Mouse (Mus musculus) liver, embryonic 16.5 days (tissue): ENCODE results near the gene Clec2d. TPM values are rescaled to one million over a fixed set of nuclear protein-coding genes. Genes with fewer than 3 reads are reported as not detected.

Experiments used
- ATAC-seq: fragments of 200-750 bp; cut with Nextera tagmentation; 2 replicates; pipeline ENCODE4 v1.8.0; 2017; ENCODE audit warnings: low read depth, mild to moderate bottlenecking, moderate number of reproducible peaks, moderate library complexity
- H3K27ac ChIP-seq: fragments of 300-500 bp; sonication (generic); 2 replicates; pipeline ENCODE4 v1.5.1; 2014; ENCODE audit warnings: mild to moderate bottlenecking, low read length
- H3K27me3 ChIP-seq: fragments of 300-500 bp; sonication (generic); 2 replicates; pipeline ENCODE4 v1.6.1; 2014; ENCODE audit warnings: low read depth, low read length, mixed read lengths; ENCODE audit not compliant: control insufficient read depth, insufficient read depth
- H3K36me3 ChIP-seq: fragments of 300-500 bp; sonication (generic); 2 replicates; pipeline ENCODE4 v1.6.1; 2014; ENCODE audit warnings: mild to moderate bottlenecking; ENCODE audit not compliant: control insufficient read depth, insufficient read depth
- H3K4me1 ChIP-seq: fragments of 300-500 bp; sonication (generic); 2 replicates; pipeline ENCODE4 v1.6.1; 2014; ENCODE audit warnings: low read depth, low read length, mixed read lengths; ENCODE audit not compliant: control insufficient read depth
- H3K4me2 ChIP-seq: fragments of 300-500 bp; sonication (generic); 2 replicates; pipeline ENCODE4 v1.6.1; 2014; ENCODE audit warnings: low read depth, low read length, mixed read lengths
- H3K4me3 ChIP-seq: fragments of 300-500 bp; sonication (generic); 2 replicates; pipeline ENCODE4 v1.5.1; 2014; ENCODE audit warnings: low read depth, mild to moderate bottlenecking, low read length
- H3K9ac ChIP-seq: fragments of 300-500 bp; sonication (generic); 2 replicates; pipeline ENCODE4 v1.6.1; 2014; ENCODE audit warnings: low read depth, low read length
- H3K9me3 ChIP-seq: fragments of 300-500 bp; sonication (generic); replicated peaks from 2 replicates; pipeline ENCODE4 v1.6.1; 2016; ENCODE audit warnings: low read length; ENCODE audit not compliant: control insufficient read depth
- WGBS: fragments of 180-500 bp; shearing (Covaris S2); extraction: QIAGEN DNeasy Blood & Tissue Kit; methylation state at CpG from one replicate; pipeline ENCODE4 v1.1.7; 2014; ENCODE audit not compliant: insufficient replicate concordance; 5-methylcytosine and 5-hydroxymethylcytosine counted together
- polyA plus RNA-seq: library from polyadenylated mRNA; unstranded; fragments of >200 nt; fragmentation: Nextera tagmentation; extraction: Ambion mirVana; gene quantifications from 2 replicates; pipeline ENCODE4 v1.2.1, GENCODE M21; 2015

Clec2d gene
- polyA plus RNA-seq, 1 experiment from 2014 or later = 0.70 TPM

DNA sequence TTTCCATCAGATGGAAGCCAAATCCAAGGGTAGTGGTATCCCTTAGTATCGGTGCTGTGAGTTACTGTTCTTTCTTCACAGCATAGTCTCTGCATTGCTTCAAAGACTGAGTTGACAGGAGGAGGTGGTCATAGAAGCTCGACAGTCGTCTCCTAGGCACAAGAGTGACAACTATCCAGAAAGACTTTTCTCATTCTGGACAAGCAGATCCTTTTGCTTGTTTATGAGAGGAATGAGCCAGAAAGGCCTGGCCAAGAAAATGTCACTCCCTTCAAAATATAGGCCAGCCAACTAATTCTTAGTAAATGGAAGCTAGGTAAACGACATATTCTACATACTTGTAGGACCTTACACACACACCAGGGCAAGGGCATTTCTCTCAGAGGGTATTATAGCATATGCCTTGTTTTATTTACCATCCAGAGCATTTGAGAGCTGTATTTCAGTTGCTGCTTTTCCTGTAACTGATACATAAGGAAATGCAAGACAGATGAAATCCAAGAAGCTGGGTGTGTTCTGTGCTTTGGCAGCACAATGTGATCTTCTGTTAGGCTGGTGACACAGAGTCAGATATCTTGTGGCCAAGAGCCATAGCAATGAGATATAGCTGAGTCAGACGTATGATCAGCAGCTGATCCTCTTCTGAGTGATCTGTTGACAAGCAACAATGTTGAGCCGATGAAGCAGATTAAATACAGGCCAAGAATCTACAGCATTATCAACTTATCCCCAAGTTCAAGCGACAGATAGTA, 35.6 kb downstream of the Clec2d start:
- Histone ChIP-seq H3K36me3 (no peaks in the 10 kb centered on the region), H3K4me2 (no peak overlapping the region), H3K27me3 (no peaks in the 10 kb centered on the region), H3K27ac (no peak overlapping the region), H3K4me3 (no peak overlapping the region), H3K9ac (no peak overlapping the region), H3K9me3 (no peaks in the 10 kb centered on the region), H3K4me1 (peaks cover 12% of the 10 kb centered on the region)
- no peak for ATAC-seq
- WGBS = 54% methylated on average over 7 of the region's 7 CpGs

DNA sequence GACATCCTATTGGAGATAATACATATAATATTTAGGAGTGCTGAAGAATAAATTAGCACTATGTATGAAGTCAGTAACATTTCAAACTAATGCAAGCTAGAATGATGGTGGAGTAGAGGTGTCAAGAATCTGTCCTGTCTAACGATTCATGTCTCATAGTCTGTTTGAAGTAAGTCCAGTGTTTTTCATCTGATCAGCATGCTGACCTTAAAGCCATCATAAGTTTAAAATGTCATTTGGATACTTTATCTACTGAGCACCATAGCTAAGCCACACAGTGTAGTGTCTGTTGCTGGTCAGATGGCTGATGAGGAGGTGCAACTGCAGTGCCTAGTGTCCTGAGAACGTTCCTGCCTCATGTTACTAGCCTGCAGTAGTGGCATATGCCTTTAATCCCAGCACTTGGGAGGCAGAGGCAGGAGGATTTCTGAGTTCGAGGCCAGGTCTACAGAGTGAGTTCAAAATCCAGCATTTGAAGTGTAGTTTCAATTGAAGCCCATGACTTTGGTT, 36.4 kb downstream of the Clec2d start:
- H3K27ac ChIP-seq = no peak overlapping the region
- 65% methylated on average over 3 of the region's 3 CpGs for WGBS

DNA sequence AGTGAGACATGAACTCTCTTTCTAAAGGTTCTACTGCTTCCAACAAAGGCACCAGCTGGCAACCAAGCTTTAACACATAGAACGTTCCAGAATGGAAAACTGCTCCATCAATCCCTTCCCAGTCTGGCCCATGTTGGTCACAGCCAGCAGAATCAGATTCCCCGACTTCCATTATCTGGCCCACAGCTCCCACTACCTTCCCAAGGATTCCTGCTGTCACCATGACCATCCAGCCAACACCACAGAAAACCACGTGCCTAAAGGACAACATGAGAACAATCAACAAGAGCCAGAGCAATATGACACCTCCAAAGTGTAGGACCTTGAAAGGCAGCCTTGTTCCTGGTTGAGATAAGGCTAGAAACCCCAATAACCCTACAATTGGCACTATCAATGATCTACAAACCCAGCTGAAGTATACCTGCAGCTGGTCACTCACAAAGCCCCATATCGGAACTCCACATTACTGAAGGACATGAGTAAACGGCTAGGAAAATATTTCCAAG, 37.8 kb downstream of the Clec2d start:
- 71% methylated on average over 5 of the region's 5 CpGs for WGBS
- Histone ChIP-seq H3K4me1 (peaks cover 12% of the 10 kb centered on the region), H3K4me3 (no peak overlapping the region), H3K9me3 (no peaks in the 10 kb centered on the region), H3K36me3 (no peaks in the 10 kb centered on the region), H3K27ac (no peak overlapping the region), H3K4me2 (no peak overlapping the region), H3K27me3 (no peaks in the 10 kb centered on the region), H3K9ac (no peak overlapping the region)
- ATAC-seq = no peak

More for the DNA sequence above, 36.4 kb downstream of the Clec2d start:
- Histone ChIP-seq H3K27me3 (no peaks in the 10 kb centered on the region), H3K9me3 (no peaks in the 10 kb centered on the region), H3K36me3 (no peaks in the 10 kb centered on the region), H3K4me3 (no peak overlapping the region), H3K9ac (no peak overlapping the region), H3K4me2 (no peak overlapping the region), H3K4me1 (peaks cover 12% of the 10 kb centered on the region)
- ATAC-seq = no peak

DNA sequence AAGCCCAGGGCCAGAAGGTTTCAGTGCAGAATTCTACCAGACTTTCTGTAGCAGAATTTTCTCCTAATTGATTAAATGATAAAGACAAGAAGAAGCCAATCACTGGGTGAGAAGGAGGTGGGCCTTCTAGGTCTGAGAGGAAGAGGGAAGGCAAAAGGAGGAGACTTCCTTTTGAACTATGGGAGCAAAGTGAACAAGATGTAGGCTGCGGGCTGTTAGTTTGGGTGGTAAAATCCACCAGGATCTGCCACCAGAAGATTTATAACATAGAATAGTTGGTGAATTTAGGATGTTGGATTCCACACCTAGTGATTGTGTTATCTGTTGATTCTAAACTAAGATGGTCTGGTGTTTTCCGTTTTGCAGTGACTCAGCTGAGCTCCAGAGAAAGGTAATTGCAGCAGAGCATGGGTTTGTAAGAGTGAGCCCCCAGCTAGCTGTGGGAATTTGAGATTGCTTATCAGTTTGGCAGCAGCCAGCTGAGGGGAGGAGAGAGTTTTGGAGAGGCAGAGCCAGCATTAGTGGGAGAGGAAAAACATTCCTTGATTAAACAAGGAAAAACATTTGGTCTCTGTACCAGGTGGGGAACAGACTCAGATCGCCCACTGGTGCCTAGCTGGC, 39.6 kb downstream of the Clec2d start:
- ATAC-seq = peak; percentile 78
- no peak overlapping the region for H3K9ac ChIP-seq
- peaks cover 17% of the 10 kb centered on the region for H3K4me1 ChIP-seq
- peak overlapping the region; percentile 7; the same call in 1 of the 2 replicates for H3K4me2 ChIP-seq
- no peaks in the 10 kb centered on the region for H3K9me3 ChIP-seq
- no peaks in the 10 kb centered on the region for H3K27me3 ChIP-seq
- peak overlapping the region; percentile 38; the same call in 1 of the 2 replicates for H3K27ac ChIP-seq
- 44% methylated on average over 3 of the region's 3 CpGs for WGBS
- no peak overlapping the region for H3K4me3 ChIP-seq
- H3K36me3 ChIP-seq = no peaks in the 10 kb centered on the region

DNA sequence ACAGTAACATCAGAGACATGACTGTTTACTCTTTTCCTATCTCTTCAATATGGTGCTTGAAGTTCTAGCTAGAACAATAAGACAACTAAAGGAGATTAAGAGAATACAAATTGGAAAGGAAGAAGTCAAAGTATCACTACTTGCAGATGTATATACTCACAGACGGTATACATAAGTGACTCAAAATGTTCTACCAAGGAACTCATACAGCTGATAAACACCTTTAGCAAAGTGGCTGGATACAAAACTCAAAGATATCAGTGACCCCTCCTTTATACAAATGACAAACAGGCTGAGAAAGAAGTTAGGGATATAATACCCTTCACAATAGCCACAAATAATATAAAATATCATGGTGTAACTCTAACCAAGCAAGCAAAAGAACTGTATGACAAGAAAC, 40.6 kb downstream of the Clec2d start:
- H3K27ac ChIP-seq = no peak overlapping the region

DNA sequence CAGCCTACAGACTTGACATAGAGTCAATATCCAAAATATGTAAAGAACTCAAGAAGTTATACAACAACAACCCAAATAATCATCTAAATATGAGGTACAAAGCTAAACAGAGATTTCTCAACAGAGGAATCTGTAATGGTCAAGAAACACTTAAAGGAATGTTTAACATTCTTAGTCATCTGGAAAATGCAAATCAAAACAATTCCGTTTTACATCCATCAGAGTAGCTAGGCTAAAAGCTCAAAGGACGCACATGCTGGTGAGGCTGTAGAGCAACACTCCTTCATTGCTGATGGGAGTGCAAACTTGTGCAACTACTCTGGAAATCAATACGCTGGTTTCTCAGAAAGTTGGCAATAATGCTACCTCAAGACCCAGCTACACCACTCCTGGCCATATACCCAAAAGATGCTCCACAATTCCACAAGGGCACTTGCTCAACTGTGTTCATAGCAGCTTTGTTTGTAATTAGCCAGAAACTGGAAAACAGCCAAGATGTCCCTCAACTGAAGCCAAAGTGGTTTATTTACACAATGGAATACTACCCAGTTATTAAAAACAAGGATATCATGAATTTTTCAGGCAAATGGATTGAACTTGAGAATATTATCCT, 41.9 kb downstream of the Clec2d start:
- H3K9me3 ChIP-seq = no peaks in the 10 kb centered on the region
- ATAC-seq = no peak
- no peak overlapping the region for H3K9ac ChIP-seq
- 82% methylated on average over 3 of the region's 3 CpGs for WGBS
- H3K4me3 ChIP-seq = no peak overlapping the region
- H3K4me2 ChIP-seq = no peak overlapping the region
- no peak overlapping the region for H3K27ac ChIP-seq
- peaks cover 12% of the 10 kb centered on the region for H3K4me1 ChIP-seq
- H3K36me3 ChIP-seq = no peaks in the 10 kb centered on the region
- no peaks in the 10 kb centered on the region for H3K27me3 ChIP-seq

More for the DNA sequence above, 40.6 kb downstream of the Clec2d start:
- H3K36me3 ChIP-seq = no peaks in the 10 kb centered on the region
- peaks cover 16% of the 10 kb centered on the region for H3K4me1 ChIP-seq
- no peak overlapping the region for H3K4me3 ChIP-seq
- ATAC-seq = no peak
- H3K9ac ChIP-seq = no peak overlapping the region
- H3K27me3 ChIP-seq = no peaks in the 10 kb centered on the region
- 23% methylated on average over 1 of the region's 1 CpGs for WGBS
- no peaks in the 10 kb centered on the region for H3K9me3 ChIP-seq
- no peak overlapping the region for H3K4me2 ChIP-seq

DNA sequence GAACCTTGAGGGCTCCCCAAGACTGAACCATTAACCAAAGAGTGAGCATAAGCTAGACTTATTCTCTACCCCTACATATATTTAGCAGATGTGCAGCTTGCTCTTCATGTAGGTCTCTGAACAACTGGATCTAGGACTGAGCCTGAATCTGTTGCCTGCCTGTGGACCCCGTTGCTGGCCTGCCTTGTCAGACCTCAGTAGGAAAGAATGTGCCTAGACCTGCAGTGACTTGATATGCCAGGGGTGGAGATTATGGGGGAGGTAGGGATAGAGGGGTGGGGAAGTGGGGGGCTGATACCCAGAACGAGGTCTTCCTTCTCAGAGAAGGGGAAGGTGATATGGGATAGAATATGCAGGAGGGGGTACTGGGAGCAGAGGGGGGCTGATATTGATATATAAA, 43.2 kb downstream of the Clec2d start:
- Histone ChIP-seq H3K4me1 (peaks cover 12% of the 10 kb centered on the region), H3K4me2 (no peak overlapping the region), H3K36me3 (no peaks in the 10 kb centered on the region), H3K4me3 (no peak overlapping the region), H3K27ac (no peak overlapping the region), H3K9me3 (no peaks in the 10 kb centered on the region), H3K27me3 (no peaks in the 10 kb centered on the region), H3K9ac (no peak overlapping the region)
- peak; percentile 28 for ATAC-seq
- WGBS = 15% methylated on average over 2 of the region's 2 CpGs

DNA sequence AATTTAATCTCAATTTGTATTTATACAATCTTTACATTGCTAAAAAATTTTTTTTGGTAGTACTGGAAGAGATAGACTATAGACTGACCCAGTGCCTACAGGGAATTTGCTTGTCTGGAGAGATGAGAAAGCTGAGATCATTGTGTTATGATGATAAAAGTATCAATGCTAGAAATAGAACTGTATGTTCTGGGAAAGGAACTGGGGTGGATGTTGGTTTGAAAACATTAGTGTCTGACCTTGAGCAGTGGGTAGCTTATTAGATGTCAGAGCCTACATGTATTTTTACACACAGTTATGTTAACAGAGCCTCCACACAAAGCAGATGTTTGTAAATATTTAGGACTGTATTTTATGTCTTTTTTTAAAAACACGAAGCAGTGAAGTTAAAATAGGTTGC, 43.7 kb downstream of the Clec2d start:
- Histone ChIP-seq H3K27me3 (no peaks in the 10 kb centered on the region), H3K4me1 (peaks cover 16% of the 10 kb centered on the region), H3K9me3 (no peaks in the 10 kb centered on the region), H3K27ac (no peak overlapping the region), H3K36me3 (no peaks in the 10 kb centered on the region), H3K4me3 (no peak overlapping the region), H3K9ac (no peak overlapping the region), H3K4me2 (no peak overlapping the region)
- no peak for ATAC-seq
- WGBS = 68% methylated on average over 1 of the region's 1 CpGs

DNA sequence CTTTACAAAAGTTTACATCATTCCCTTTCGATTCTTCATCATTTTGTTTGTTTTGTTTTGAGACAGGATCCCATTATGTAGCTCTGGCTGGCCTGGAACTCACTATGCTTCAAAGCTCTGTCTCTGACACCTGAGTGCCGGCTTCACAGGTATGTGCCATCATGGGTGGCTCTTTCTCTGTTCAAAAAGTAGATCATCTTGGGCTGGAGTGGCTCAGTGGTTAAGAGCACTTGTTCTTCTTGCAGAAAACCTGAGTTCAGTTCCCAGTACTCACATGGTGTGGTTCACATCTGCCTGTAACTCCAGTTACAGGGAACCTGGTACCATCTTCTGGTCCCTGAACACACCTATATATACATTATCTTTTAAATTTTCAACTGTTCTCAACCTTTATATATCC, 44.7 kb downstream of the Clec2d start:
- Histone ChIP-seq H3K36me3 (no peaks in the 10 kb centered on the region), H3K4me2 (no peak overlapping the region), H3K27ac (no peak overlapping the region), H3K4me1 (peaks cover 18% of the 10 kb centered on the region), H3K4me3 (no peak overlapping the region), H3K27me3 (no peaks in the 10 kb centered on the region), H3K9ac (no peak overlapping the region), H3K9me3 (no peaks in the 10 kb centered on the region)
- no peak for ATAC-seq
- 73% methylated on average over 2 of the region's 2 CpGs for WGBS
